Mouse (Mus musculus) cerebellum, adult 9-11 months (tissue): Measurements from ENCODE around the gene Tbc1d2.
A peak's percentile ranks its signal among the peaks of the same experiment; 100 is the strongest.
"Not testable (repeated sequence)": the region's sequence is repeated elsewhere in the genome, so short reads cannot be mapped to it uniquely, and the experiment has no call there.

Experiments used
- DNase-seq: peaks from one replicate; pipeline ENCODE4 v3.0.0; 2022

Gene Tbc1d2

DNA sequence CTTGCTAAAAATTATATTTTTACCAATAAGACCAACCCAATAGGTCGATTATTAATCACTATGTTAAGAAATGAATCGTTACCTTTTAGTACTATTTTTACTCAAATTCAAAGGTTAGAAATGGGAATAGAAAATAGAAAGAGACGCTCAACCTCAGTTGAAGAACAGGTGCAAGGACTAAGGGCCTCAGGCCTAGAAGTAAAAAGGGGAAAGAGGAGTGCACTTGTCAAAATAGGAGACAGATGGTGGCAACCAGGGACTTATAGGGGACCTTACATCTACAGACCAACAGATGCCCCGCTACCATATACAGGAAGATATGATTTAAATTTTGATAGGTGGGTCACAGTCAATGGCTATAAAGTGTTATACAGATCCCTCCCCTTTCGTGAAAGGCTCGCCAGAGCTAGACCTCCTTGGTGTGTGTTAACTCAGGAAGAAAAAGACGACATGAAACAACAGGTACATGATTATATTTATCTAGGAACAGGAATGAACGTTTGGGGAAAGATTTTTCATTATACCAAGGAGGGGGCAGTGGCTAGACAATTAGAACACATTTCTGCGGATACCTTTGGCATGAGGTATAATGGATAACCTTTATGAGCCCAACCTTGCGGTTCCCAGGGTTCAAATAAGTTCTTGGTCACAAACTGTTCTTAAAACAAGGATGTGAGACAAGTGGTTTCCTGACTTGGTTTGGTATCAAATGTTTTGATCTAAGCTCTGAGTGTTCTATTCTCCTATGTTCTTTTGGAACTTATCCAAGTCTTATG, 74.3 kb downstream of the Tbc1d2 start:
- not testable (repeated sequence) for DNase-seq

DNA sequence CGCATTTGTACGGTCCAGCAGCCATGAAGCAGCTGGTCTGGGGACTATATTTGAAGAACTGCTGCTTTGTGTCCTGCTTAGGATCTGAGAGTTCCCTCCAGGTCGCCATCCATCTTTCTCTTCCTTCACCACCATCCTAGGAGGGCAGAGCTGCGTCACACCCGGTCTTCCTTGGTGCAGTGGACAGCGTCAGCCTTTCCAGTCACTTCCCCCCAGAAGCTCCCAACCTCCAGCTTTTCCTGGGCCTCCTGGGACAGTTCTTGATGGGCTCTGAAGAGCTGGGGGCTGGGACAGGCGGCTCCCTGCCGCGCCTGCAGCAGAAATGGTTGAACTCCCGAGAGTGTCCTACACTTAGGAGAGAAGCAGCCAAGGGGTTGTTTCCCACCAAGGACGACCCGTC, 75.2 kb downstream of the Tbc1d2 start:
- peak; percentile 13 for DNase-seq

DNA sequence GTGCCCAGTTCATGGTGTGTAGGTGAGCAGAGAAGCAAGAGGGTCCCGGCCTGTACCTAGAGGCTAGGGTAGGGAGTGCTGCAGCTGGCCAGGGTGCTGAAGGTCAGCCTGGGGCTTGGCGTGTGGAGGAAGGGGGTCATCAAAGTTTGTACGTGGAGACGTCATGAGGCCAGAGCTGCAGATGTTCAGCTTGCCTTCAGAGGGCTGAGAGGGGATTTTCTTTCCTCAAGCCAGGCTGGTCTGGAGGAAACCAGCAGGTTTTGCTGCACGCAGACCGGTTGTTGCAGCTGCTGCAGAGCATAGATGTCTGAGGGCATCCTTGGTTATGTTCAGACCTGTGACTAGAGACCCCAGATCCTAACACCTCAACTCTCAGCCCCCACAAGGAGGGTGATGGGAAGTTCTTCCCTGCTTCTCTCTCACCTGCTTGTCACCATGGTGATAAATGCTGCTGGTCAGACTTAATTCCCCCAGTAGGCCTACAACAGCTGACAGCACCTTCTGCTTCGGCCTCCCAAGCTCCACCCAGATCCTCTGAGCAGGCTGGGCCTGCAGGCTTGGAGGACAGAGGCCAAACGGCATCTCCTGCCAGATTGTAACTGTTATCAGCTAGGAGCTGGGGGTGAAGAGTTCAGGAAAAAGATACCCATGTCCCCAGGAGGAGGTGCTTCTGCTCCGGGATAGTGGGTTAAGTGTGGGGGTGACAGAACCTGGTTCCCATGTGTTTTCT, 75.8 kb downstream of the Tbc1d2 start:
- peak; percentile 71 for DNase-seq

DNA sequence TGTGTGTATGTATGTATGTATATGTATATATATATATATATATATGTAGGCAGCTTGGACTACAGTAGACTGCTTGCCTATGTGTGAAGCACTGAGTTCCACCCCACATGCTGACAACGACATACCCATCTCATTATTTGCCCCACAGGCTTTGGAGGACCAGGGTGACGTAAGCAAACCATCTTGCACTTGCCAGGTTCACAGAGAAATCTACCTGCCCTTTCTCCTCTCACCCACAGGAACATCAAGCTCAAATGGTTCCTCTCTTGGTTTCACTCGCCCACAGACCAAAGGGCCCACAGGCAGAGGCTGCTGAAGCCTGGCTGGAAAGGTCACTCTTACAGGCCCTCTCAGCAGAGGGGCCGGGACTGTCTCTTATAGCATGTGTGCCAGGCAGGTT, 77.4 kb downstream of the Tbc1d2 start:
- DNase-seq = no peak

GRCm38 (mm10) chr4:46571744-46572143, 78.3 kb downstream of the Tbc1d2 start:
- no peak for DNase-seq

GRCm38 (mm10) chr4:46569671-46570070, 80.3 kb downstream of the Tbc1d2 start:
- DNase-seq = peak; percentile 86

DNA sequence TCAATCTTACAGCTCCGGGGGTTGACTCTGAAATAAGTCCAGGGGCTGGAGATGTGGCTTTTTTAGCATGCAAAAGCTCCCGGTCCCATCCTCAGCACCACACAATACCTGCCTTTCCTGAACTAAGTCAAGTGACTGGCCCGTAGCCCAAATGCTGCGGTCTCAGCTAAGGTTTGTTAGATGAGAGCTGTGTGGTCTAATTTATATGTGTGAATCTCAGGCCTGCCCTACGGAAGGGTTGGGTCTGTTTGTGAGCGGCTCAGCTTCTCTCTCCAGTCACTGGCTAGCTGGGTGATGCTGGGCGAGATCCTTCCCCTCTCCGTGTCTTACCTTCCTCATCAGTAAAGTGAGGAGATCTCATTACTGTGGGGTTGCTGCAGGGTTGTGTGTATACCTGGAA, 81.8 kb downstream of the Tbc1d2 start:
- peak; percentile 24 for DNase-seq

DNA sequence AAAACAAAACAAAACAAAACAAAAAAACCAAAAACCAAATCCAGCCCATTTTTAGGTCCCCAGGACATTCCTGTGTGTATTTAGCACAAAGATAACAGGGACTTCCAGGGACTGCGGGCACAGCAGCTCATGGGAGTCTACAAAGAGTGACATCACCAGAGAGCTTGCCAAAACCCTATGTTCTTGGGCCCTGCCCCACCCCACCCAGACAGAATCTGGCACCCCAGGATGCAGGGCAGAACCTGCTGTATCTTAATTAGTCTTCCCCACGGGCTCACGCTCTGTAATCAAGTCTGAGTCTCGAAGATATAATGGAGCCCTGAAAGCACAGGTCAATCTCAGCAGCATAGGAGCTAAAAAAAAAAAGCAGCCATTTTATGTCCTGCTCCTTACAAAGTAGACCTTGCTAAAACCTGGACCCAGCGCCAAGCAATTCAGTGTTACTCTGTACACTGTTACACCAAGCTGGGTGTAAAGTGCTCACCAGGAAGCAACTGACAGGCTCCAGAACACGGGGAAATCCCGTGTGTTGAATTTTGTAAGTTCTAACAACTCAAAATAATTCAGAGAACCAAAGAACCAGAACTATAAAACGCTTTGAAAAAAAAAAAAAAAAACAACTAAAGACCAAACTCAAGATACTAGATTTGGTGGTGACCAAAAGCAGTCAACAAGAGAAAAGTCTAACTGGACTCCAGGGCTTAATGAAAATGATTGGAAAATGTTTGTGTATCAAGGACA, 82.9 kb downstream of the Tbc1d2 start:
- peak; percentile 43 for DNase-seq

DNA sequence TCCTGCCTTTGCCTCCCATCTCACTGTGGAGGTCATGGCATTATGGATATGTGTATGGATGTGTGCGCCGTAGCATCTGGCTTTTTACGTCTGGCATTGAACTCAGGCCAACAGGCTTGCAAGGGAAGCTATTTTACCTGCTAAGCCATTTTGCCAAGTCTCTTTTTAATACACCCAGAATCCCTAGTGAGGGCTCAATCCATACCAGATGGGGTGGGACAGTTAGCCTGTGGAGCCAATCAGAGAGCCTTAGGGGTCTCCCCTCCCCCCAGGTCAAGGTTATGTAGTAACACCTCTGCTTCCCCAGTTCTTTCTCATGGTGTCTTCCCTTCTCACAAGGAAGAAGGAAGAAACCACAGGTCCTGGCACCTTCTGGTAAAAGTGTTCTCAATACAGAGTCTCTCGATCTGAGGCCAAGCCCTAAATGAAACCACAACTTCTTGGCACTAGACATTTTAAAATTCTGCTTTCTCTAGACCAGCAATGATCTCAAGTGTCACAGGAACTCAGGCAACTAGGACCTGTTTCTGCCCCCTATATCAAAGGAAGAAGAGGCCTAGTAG, 84.5 kb downstream of the Tbc1d2 start:
- peak; percentile 16 for DNase-seq

- no peak for DNase-seq
Observed at GRCm38 (mm10) chr4:46564247-46564646, 85.8 kb downstream of the Tbc1d2 start.

DNA sequence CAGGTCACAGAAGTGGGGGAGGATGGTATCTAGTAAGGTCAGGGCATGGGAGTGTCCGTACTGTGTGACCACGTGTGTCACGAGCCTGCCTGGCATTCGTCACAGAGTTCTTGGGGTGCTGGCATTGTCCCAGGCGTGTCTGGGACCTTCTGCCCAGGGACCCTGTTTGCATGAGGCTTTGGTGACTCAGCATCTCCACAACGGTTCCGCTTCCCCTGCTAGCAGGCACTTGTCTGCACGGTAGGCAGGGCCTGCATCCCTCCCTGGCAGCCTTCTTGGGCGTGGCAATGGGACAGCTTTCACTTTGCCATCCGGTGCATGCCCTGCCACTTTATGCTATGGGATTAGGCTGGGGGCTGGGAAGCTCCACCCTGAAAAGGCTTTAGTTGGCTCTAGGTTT, 86.2 kb downstream of the Tbc1d2 start:
- DNase-seq = peak; percentile 45

- DNase-seq = peak; percentile 8
Observed at GRCm38 (mm10) chr4:46562841-46563240, 87.2 kb downstream of the Tbc1d2 start.

GRCm38 (mm10) chr4:46562037-46562436, 88.0 kb downstream of the Tbc1d2 start:
- DNase-seq = no peak

GRCm38 (mm10) chr4:46560069-46560705, 89.8 kb downstream of the Tbc1d2 start:
- DNase-seq = no peak

- no peak for DNase-seq
Observed at GRCm38 (mm10) chr4:46558672-46559667, 91.0 kb downstream of the Tbc1d2 start.

- DNase-seq = no peak
Observed at GRCm38 (mm10) chr4:46556933-46557332, 93.1 kb downstream of the Tbc1d2 start.

- peak; percentile 25 for DNase-seq
Observed at GRCm38 (mm10) chr4:46555762-46556161, 94.2 kb downstream of the Tbc1d2 start.
